Mouse (Mus musculus) kidney, embryonic 15.5 days (tissue): ENCODE data around the gene Dgki. TPM values are rescaled to one million over a fixed set of nuclear protein-coding genes. Genes with fewer than 3 reads are reported as not detected.

Experiments used
- ATAC-seq: fragments of 200-750 bp; cut with Nextera tagmentation; replicated peaks from 2 replicates; pipeline ENCODE4 v1.8.0; 2017; ENCODE audit warnings: moderate TSS enrichment; ENCODE audit not compliant: low FRiP score
- H3K27ac ChIP-seq: fragments of 300-500 bp; sonication (generic); 2 replicates; pipeline ENCODE4 v1.5.1; 2015; ENCODE audit warnings: mild to moderate bottlenecking, inconsistent platforms
- H3K27me3 ChIP-seq: fragments of 300-500 bp; sonication (generic); 2 replicates; pipeline ENCODE4 v1.6.1; 2015; ENCODE audit warnings: inconsistent platforms
- H3K36me3 ChIP-seq: fragments of 300-500 bp; sonication (generic); 2 replicates; pipeline ENCODE4 v1.6.1; 2015; ENCODE audit warnings: inconsistent platforms
- H3K4me1 ChIP-seq: fragments of 300-500 bp; sonication (generic); 2 replicates; pipeline ENCODE4 v1.6.1; 2015; ENCODE audit warnings: inconsistent platforms
- H3K4me2 ChIP-seq: fragments of 300-500 bp; sonication (generic); 2 replicates; pipeline ENCODE4 v1.6.1; 2015; ENCODE audit warnings: moderate library complexity, mild to moderate bottlenecking, inconsistent platforms
- H3K4me3 ChIP-seq: fragments of 300-500 bp; sonication (generic); replicated peaks from 2 replicates; pipeline ENCODE4 v1.5.1; 2015; ENCODE audit warnings: mild to moderate bottlenecking, inconsistent platforms
- H3K9ac ChIP-seq: fragments of 300-500 bp; sonication (generic); 2 replicates; pipeline ENCODE4 v1.6.1; 2015; ENCODE audit warnings: mild to moderate bottlenecking, inconsistent platforms
- H3K9me3 ChIP-seq: fragments of 300-500 bp; sonication (generic); replicated peaks from 2 replicates; pipeline ENCODE4 v1.6.1; 2016; ENCODE audit warnings: inconsistent platforms
- WGBS: fragments of 180-500 bp; shearing (Covaris S2); methylation state at CpG from one replicate; pipeline ENCODE4 v1.1.7; 2015; ENCODE audit warnings: mixed read lengths; 5-methylcytosine and 5-hydroxymethylcytosine counted together
- polyA plus RNA-seq: library from polyadenylated mRNA; unstranded; fragments of >200 nt; fragmentation: Nextera tagmentation; extraction: Ambion mirVana; gene quantifications from 2 replicates; pipeline ENCODE4 v1.2.1, GENCODE M21; 2015

Dgki gene
- polyA plus RNA-seq, 1 experiment from 2014 or later = 0.55 TPM

DNA sequence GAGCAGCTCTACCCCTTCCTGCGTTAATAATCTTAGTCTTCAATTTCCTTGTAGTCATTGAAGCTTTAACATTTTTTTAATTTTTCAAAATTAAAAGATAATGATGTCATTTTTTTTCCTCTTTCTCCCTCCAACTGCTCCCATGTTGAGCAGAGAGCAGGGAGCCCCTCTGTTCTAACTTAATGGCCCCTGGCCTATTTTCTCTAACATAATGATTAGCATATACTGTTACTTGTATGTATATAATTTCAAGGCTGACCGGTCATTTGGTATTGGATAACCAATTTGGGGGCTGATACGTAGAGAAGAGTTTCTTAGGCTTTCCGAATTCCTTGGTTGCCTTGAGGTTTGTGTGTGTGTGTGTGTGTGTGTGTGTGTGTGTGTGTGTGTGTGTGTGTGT is 378.0 kb downstream of the Dgki start:
- no peaks in the 10 kb centered on the region for H3K27me3 ChIP-seq
- no peak overlapping the region for H3K9ac ChIP-seq
- WGBS = 47% methylated on average over 4 of the region's 4 CpGs
- H3K9me3 ChIP-seq = no peaks in the 10 kb centered on the region
- H3K36me3 ChIP-seq = no peaks in the 10 kb centered on the region
- peaks cover 7% of the 10 kb centered on the region; the same call in 1 of the 2 replicates for H3K4me1 ChIP-seq
- no peak overlapping the region for H3K4me3 ChIP-seq
- peak overlapping the region; percentile 41; the same call in 1 of the 2 replicates for H3K27ac ChIP-seq
- no peak overlapping the region for H3K4me2 ChIP-seq
- ATAC-seq = peak; percentile 84

DNA sequence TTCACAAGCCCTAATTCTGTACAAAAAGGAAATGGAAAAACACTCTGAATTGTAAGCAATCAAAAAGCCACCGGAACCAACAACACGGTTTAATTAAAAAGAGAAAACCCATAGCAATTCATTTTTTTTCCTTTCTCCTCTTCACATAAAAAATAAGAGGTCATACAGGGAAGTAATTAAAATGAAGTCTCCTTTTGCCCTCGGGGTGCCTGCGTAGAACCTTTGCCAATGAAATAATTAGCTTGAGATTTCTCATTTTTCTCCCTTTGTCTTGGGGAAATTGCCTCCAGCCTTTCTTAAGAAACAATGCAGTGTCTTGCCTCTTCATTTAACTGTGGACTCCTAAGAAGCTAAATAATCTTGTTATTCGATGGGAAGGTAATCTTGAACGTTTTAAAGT is 388.4 kb downstream of the Dgki start:
- no peaks in the 10 kb centered on the region for H3K4me1 ChIP-seq
- no peak overlapping the region for H3K4me3 ChIP-seq
- H3K27me3 ChIP-seq = no peaks in the 10 kb centered on the region
- H3K9me3 ChIP-seq = no peaks in the 10 kb centered on the region
- H3K9ac ChIP-seq = no peak overlapping the region
- 73% methylated on average over 6 of the region's 6 CpGs for WGBS
- no peaks in the 10 kb centered on the region for H3K36me3 ChIP-seq
- H3K4me2 ChIP-seq = no peak overlapping the region
- ATAC-seq = no peak
- no peak overlapping the region for H3K27ac ChIP-seq

DNA sequence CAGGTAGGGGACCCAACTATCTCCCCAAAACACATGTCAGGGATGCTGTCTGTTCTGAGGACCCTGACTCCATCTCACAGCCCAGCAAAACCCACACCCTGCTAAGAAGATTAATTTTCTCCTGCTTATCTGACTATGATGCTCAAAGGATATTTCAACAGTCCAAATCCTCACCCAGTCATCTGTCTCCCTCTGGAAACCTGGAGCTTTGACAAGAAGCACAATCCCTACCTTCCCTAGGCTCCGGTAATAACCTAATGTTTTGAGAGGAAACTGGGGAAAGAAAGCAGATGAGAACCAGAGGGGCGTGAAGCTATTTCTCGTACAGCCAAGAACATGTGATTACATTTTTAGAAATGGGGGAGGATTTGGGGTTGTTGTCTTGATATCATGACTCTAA is 392.8 kb downstream of the Dgki start:
- H3K9me3 ChIP-seq = no peaks in the 10 kb centered on the region
- WGBS = 64% methylated on average over 3 of the region's 3 CpGs
- no peaks in the 10 kb centered on the region for H3K27me3 ChIP-seq
- ATAC-seq = no peak
- no peaks in the 10 kb centered on the region for H3K36me3 ChIP-seq
- H3K9ac ChIP-seq = no peak overlapping the region
- H3K4me2 ChIP-seq = no peak overlapping the region
- peaks cover 11% of the 10 kb centered on the region for H3K4me1 ChIP-seq
- H3K27ac ChIP-seq = no peak overlapping the region
- H3K4me3 ChIP-seq = no peak overlapping the region

DNA sequence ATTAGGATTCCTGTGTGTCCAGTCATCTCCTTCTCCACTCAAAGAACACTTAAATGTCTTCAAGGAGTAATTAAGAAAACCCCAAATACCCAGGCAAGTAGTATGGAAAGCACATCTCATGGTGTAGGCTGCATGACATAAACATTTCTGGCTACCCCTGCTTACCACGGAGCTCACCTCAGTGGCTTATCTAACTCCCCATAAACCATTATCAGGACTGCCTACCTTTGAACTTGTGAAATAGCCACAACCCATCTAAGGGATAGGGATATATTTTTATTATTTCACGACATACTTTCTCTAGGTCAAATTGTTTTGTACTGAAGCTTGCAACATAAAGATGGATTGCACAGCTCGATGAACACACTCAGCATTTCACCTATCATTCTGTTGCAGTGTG is 394.0 kb downstream of the Dgki start:
- H3K27ac ChIP-seq = no peak overlapping the region
- no peaks in the 10 kb centered on the region for H3K36me3 ChIP-seq
- no peaks in the 10 kb centered on the region for H3K27me3 ChIP-seq
- H3K4me2 ChIP-seq = no peak overlapping the region
- no peak for ATAC-seq
- H3K9me3 ChIP-seq = no peaks in the 10 kb centered on the region
- H3K9ac ChIP-seq = no peak overlapping the region
- 90% methylated on average over 3 of the region's 3 CpGs for WGBS
- no peak overlapping the region for H3K4me3 ChIP-seq
- H3K4me1 ChIP-seq = peaks cover 11% of the 10 kb centered on the region

DNA sequence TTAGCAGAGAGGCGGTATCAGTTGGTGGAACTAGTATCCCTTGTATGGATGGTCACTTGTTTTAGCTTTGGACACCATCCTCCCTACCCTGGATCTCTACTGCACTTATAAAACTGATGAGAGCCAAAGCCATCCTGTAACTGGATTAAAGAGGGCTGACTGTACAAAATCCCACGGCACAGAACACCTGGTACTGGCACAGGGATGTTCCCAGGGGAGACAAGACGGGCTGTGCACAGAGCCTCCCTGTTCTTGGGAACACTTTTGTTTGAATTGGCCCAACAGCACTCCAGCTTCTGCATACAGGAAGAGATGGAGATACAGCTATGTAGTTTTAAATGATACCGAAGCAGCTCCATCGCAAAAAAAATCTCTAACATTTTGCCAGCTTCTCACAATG is 395.1 kb downstream of the Dgki start:
- Histone ChIP-seq H3K9me3 (no peaks in the 10 kb centered on the region), H3K36me3 (no peaks in the 10 kb centered on the region), H3K27me3 (no peaks in the 10 kb centered on the region), H3K9ac (no peak overlapping the region), H3K4me1 (peaks cover 11% of the 10 kb centered on the region), H3K4me3 (no peak overlapping the region), H3K4me2 (no peak overlapping the region), H3K27ac (no peak overlapping the region)
- 81% methylated on average over 5 of the region's 5 CpGs for WGBS
- no peak for ATAC-seq

DNA sequence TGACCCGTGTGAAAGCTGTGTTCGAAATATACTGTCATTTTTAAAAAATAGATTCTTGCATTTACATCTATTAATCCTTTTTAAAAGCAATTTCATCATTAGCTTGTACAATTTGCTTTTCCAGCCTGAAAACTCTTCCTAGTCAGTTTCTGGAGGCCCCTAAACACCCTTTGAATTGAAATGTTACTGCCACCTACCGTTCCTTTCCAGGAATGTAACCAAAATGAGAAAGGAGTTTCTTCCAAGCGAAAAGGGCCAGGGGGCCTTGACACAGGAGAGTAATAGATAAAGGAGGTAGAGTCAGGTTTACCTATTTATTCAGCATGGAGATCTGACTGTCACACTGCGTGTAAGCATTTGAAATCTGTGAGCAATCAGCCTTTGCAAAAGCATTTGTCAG is 396.2 kb downstream of the Dgki start:
- ATAC-seq = no peak
- H3K4me1 ChIP-seq = peaks cover 11% of the 10 kb centered on the region
- no peak overlapping the region for H3K4me3 ChIP-seq
- no peaks in the 10 kb centered on the region for H3K9me3 ChIP-seq
- 25% methylated on average over 5 of the region's 5 CpGs for WGBS
- H3K36me3 ChIP-seq = no peaks in the 10 kb centered on the region
- no peaks in the 10 kb centered on the region for H3K27me3 ChIP-seq
- no peak overlapping the region for H3K27ac ChIP-seq
- no peak overlapping the region for H3K9ac ChIP-seq
- no peak overlapping the region for H3K4me2 ChIP-seq

DNA sequence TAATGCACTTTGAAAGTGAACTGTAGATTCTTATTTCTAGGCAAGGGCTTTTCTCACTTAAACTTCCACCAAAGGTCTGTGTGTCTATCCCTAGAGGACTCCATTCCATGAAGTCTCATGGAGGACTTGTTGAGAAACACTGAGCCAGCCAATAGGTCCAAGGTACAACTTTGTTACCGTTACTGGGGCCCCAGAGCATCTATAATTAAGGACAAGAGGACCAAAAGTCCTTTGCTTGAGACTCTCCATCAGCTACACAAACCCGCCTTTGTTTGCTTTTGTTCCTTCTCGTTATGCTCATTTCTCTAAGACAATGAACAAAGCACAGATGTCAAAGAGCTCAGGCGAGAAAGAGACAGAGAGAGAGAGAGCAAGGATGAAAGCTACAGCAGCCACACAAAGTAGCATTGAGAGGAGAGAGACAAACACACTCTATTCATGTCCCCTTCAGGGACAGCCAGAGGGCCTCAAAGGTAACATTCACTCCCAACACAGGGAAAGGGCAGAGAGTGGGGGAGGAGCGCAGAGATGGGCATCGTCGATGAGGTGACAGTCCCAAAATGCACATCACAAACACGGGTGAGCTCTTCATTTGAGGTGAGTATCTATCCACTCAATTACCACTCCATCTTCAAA is 396.7 kb downstream of the Dgki start:
- no peak overlapping the region for H3K27ac ChIP-seq
- H3K36me3 ChIP-seq = no peaks in the 10 kb centered on the region
- H3K4me2 ChIP-seq = no peak overlapping the region
- ATAC-seq = no peak
- H3K4me1 ChIP-seq = peaks cover 15% of the 10 kb centered on the region
- H3K9ac ChIP-seq = no peak overlapping the region
- WGBS = 38% methylated on average over 8 of the region's 8 CpGs
- H3K4me3 ChIP-seq = no peak overlapping the region
- no peaks in the 10 kb centered on the region for H3K27me3 ChIP-seq
- H3K9me3 ChIP-seq = no peaks in the 10 kb centered on the region

DNA sequence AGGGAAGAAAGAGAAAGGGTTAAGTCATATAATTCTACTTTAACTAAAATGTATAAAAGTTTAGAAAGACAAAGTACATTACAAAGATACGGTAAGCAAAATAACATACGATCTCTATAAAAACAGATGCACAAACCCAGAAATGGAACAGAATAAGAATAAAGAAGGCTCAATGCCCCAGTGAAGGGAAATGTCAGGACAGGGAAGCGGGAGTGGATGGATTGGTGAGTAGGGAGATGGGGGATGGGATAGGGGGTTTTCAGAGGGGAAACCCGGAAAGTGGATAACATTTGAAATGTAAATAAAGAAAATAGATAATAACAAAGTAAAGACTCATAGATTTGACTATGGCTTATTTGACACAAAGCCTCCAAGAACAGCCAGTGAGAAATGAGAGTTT is 400.1 kb downstream of the Dgki start:
- Histone ChIP-seq H3K27me3 (no peaks in the 10 kb centered on the region), H3K4me3 (no peak overlapping the region), H3K36me3 (no peaks in the 10 kb centered on the region), H3K9me3 (no peaks in the 10 kb centered on the region), H3K9ac (no peak overlapping the region), H3K4me2 (no peak overlapping the region), H3K27ac (no peak overlapping the region), H3K4me1 (peaks cover 24% of the 10 kb centered on the region)
- 84% methylated on average over 4 of the region's 4 CpGs for WGBS
- no peak for ATAC-seq

DNA sequence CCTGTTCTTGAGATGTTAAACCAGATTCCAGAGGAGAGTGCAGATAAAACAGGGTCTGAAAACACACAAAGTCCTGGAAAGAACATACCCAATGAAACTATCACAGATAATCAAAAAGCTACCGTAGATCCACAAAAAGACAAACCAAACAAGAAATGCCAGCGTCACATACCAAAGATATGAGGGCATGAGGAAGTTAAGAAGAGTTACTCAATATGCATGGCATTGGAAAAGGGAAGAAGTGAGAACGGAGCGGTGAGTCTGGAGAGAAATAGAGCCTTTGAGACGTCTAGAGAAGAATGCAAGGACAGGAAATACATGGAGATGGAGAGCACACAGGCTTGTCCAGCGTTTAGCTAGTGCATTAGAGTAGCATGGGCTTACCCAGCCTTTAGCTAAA is 401.6 kb downstream of the Dgki start:
- H3K27ac ChIP-seq = peak overlapping the region; percentile 79
- ATAC-seq = no peak

DNA sequence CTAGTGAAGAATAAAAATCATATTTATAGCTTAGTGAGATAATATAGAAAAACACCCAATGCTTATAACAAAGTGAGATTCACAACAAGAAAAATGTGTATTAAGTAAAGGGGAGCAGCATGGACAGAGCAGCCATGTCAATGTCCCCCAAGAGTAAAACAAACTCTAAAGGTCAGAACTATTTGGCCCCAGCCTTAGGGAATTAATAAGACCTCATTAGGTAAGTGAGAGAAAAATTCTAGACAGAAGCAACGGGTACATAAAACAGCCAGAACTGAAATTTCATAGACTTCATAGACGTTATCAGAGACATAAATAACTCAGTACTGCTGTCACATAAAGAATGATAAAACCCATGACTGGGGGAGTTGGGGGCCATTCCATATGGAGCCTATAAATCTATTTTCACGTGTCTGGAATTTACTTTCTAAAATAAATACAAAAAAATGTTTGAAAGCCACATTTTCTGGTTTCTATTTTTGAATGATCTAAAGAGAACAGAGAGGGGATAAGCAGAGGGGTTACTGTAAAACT is 402.3 kb downstream of the Dgki start:
- no peaks in the 10 kb centered on the region for H3K27me3 ChIP-seq
- no peak overlapping the region for H3K4me3 ChIP-seq
- H3K4me1 ChIP-seq = 0 out of 2 replicates have a peak, but pooled peaks cover 13% of the 10 kb centered on the region
- no peaks in the 10 kb centered on the region for H3K36me3 ChIP-seq
- 0 out of 2 replicates have a peak overlapping the region, but pooled peaks have one; percentile 27 for H3K27ac ChIP-seq
- 41% methylated on average over 3 of the region's 3 CpGs for WGBS
- no peak overlapping the region for H3K9ac ChIP-seq
- H3K4me2 ChIP-seq = no peak overlapping the region
- no peaks in the 10 kb centered on the region for H3K9me3 ChIP-seq
- no peak; the same call in 1 of the 2 replicates for ATAC-seq

More for the DNA sequence above, 401.6 kb downstream of the Dgki start:
- Histone ChIP-seq H3K4me2 (no peak overlapping the region), H3K9ac (no peak overlapping the region), H3K36me3 (no peaks in the 10 kb centered on the region), H3K4me1 (peaks cover 15% of the 10 kb centered on the region), H3K4me3 (no peak overlapping the region), H3K27me3 (no peaks in the 10 kb centered on the region), H3K9me3 (no peaks in the 10 kb centered on the region)
- 64% methylated on average over 6 of the region's 6 CpGs for WGBS

DNA sequence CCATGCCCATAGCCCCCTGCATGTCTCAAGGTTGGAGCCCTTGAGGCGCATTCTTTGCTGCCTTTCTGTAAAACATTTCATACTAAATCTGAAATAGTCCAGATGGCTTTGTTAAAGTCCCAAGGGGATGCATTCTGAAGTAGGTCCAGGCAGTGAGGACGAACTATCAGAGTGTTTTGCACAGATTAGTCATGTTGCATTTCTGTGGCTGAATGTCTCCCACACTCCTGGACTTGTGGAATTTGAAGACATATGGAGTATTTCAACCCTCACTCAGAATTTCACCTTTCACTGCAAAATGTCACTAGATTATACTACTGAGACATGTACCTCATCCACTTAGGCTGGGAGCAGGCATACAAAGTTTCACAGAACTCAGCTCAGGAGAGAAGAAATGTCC is 403.3 kb downstream of the Dgki start:
- peak; percentile 75 for ATAC-seq
- WGBS = 58% methylated on average over 2 of the region's 2 CpGs
- Histone ChIP-seq H3K9me3 (no peaks in the 10 kb centered on the region), H3K4me1 (0 out of 2 replicates have a peak, but pooled peaks cover 13% of the 10 kb centered on the region), H3K27me3 (no peaks in the 10 kb centered on the region), H3K36me3 (no peaks in the 10 kb centered on the region), H3K27ac (peak overlapping the region; percentile 76; the same call in 1 of the 2 replicates), H3K4me2 (no peak overlapping the region), H3K4me3 (no peak overlapping the region), H3K9ac (no peak overlapping the region)

DNA sequence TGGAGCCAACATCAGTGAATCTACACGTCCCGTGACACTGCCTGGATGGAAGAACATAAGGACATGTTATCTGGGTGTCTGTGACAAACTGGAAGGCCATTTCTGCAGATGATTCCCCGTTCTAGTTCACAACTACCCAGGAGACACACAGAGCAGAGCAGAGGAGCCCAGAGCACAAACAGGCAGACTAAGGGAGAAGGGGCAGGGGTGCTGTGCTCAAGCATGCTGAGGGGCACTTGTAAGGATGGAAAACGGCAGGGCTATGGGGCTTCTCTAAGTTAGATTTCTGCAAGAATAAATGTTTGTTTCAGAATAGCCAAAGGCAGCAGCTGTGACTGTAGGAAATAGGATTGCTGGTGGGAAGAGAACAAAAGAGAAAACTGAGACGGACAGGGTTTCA is 408.2 kb downstream of the Dgki start:
- H3K9ac ChIP-seq = no peak overlapping the region
- H3K4me2 ChIP-seq = no peak overlapping the region
- no peak for ATAC-seq
- peaks cover 13% of the 10 kb centered on the region for H3K4me1 ChIP-seq
- no peak overlapping the region for H3K4me3 ChIP-seq
- 78% methylated on average over 5 of the region's 5 CpGs for WGBS
- no peaks in the 10 kb centered on the region for H3K27me3 ChIP-seq
- no peaks in the 10 kb centered on the region for H3K36me3 ChIP-seq
- H3K9me3 ChIP-seq = no peaks in the 10 kb centered on the region
- no peak overlapping the region for H3K27ac ChIP-seq

DNA sequence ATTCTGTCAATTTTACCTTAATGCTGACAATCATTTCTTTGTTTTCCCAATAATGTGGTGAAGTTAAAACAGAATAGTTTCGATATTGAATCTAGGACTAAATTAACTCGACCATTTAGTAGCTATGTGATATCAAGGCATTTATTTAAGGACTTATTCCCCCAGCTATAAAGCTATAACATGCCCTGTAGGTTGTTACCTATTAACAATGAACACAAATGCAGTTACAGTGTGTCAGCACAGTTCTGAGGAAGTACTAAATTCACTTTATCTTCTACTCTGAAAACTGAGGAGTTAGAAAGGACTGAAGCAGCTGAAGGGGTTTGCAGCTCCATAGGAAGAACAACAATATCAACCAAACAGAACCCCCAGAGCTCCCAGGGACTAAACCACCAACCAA is 409.2 kb downstream of the Dgki start:
- Histone ChIP-seq H3K9me3 (no peaks in the 10 kb centered on the region), H3K36me3 (no peaks in the 10 kb centered on the region), H3K4me1 (peaks cover 7% of the 10 kb centered on the region), H3K27ac (peak overlapping the region; percentile 49), H3K4me2 (no peak overlapping the region), H3K27me3 (no peaks in the 10 kb centered on the region), H3K9ac (no peak overlapping the region), H3K4me3 (no peak overlapping the region)
- ATAC-seq = no peak
- WGBS = 37% methylated on average over 2 of the region's 2 CpGs
